Mouse (Mus musculus) cerebellum, adult 18-20 months (tissue): ENCODE data around the gene Trappc11.
A peak's percentile ranks its signal among the peaks of the same experiment; 100 is the strongest.

Source experiments
- DNase-seq, 2 experiments: peaks; one replicate each; pipeline ENCODE4 v3.0.0; 2021

Gene Trappc11

GRCm38 (mm10) chr8:47533344-47534125 is at the start of gene Trappc11, which contains the start of gene Rwdd4a:
TSS of gene Trappc11 (minus strand) at chr8:47533470.
TSS of gene Rwdd4a (plus strand) at chr8:47533664.
- DNase-seq: peak; percentile 94 to 98

DNA sequence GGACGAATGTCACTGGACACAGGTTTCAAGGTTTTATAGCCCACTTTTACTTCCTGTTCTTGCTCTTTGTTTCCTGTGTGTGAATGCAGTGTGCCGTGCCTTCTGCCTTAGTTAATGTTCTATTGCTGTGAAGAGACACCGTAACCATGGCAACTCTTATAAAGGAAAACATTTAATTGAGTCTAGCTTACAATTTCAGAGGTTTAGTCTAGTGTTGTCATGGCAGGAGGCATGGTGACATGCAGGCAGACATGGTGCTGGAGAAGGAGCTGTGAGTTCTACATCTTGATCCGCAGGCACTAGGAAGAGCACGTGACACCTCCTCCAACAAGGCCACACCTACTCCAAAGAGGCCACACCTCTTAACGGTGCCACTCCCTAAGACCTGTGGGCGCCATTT is 48.2 kb upstream of the Trappc11 start:
- DNase-seq: no peak

DNA sequence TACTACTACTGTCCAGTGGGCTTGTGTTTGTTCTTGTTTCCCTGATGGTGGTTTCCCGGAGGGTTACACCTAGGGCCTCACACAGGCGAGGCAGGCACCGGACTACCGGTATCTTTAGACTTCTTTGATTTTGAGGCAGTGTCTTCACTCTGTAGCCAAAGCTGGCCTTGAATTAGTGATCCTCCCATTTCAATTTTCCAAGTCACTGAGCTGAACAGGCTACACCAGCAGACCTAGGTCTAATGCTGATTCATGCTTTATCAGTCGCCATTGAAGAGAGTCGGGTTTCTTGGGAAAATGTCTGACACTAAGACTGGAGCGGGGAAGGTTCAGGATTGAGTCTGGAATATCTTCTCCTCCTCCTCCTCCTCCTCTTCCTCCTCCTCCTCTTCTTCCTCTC is 40.2 kb upstream of the Trappc11 start:
- DNase-seq: no peak

- no peak for DNase-seq
Observed at GRCm38 (mm10) chr8:47570161-47570560, 36.9 kb upstream of the Trappc11 start.

- DNase-seq: no peak
Observed at GRCm38 (mm10) chr8:47568098-47568497, 34.8 kb upstream of the Trappc11 start.

- DNase-seq: no peak
Observed at GRCm38 (mm10) chr8:47566551-47566950, 33.3 kb upstream of the Trappc11 start.

GRCm38 (mm10) chr8:47560801-47561200 is 27.5 kb upstream of the Trappc11 start:
- DNase-seq: no peak

DNA sequence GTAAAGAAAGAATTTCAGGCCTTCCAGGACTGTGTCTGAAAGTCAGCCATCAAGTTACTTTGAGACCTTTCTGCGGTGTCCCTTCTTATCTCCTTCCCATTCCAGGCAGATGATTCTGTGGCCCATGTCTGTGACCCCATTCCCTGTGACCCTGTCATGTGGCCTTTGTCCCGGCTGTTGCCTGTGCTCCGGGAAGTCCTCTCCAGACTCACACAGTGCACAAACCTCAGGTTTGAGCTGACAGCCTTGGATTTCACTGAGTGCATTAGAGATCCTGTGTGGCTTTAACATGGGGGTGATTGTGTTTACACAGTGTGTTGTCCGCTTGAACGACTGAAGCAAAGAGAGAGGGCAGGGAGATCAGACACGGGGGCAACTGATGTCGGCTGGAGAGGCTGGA is 25.0 kb upstream of the Trappc11 start:
- no peak for DNase-seq

DNA sequence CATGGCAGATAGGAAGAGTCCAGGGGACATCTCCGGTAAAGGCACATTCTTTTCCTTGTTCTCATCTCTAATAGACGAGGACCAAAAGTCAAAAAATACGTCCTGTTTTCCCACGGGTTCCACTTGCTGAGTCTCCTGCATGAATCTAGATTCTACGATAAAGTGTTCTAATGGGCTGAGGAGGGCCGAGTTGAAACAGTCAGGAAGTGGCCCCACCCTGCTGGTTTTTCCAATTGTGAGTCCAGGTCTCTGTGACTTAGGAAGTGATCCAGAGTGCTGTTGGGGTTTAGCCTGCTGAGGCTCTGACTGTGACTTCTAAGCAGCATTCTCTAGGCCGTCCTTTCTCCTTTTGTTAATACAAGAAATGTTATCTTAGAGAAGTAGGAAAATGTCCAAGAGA is 23.2 kb upstream of the Trappc11 start:
- DNase-seq: no peak

- no peak for DNase-seq
Observed at GRCm38 (mm10) chr8:47553613-47554012, 20.3 kb upstream of the Trappc11 start.

DNA sequence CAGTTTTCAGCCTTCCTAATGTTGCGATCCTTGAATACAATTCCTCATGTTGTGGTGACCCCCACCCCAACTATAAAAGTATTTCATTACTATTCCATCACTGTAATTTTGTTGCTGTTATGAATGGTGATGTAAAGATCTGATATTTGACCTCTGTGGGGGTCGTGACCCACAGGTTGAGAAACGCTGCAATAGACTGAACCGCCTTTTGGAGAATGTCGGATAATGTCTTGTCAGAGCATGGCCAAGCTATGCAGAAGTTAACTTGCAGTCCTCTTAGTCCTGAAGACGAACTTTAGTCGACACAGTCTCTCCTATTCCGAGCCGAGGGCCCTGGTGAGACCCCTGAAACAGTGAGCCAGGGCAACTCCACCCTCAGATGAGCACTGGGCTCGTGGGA is 13.8 kb upstream of the Trappc11 start:
- DNase-seq: no peak

- no peak for DNase-seq
Observed at GRCm38 (mm10) chr8:47544094-47544493, 10.8 kb upstream of the Trappc11 start.

- DNase-seq: no peak
Observed at GRCm38 (mm10) chr8:47542746-47543145, 9.5 kb upstream of the Trappc11 start.

- DNase-seq: no peak
Observed at GRCm38 (mm10) chr8:47538323-47538722, 5.1 kb upstream of the Trappc11 start.

GRCm38 (mm10) chr8:47528094-47528493 is 5.2 kb downstream of the Trappc11 start:
- DNase-seq: no peak

GRCm38 (mm10) chr8:47513601-47514000 is 19.7 kb downstream of the Trappc11 start:
- DNase-seq: no peak

DNA sequence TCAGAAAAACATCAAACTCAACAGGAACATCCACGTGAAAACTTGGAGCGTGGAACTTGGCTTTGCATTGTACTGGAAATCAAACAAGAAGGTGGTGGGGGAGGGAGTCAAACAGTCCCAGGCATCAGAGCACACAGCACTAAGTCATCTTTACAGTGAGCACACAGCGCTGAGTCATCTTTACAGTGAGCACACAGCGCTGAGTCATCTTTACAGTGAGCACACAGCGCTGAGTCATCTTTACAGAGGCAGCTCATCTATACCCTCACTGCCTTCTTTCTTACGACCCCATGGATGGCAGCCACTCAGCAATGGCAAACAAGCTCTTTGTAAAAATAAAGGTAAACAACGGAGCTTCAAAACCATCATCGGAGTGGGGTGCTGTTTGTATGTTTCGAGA is 22.3 kb downstream of the Trappc11 start:
- DNase-seq: no peak

DNA sequence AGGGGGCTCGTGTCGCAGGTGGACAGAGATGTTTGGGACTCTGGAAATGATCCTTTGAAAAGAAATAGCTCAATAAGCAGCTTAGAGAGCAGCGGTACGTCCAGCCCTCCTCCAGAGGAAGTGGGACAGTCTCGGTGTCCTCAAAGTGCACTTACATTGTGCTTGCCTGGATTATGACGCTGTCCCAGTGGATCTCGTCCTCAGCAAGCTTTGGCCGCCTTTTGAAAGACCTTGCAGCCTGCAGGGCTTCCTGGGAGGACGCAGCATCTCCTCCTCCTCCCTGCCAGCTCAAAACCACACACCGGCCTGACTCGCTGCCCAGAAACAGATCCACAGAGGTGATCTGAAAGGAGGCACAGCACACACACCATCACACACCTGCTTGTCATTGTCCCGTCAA is 27.8 kb downstream of the Trappc11 start:
- DNase-seq: no peak

GRCm38 (mm10) chr8:47502546-47502945 is 30.7 kb downstream of the Trappc11 start:
- DNase-seq: no peak

GRCm38 (mm10) chr8:47501994-47502393 is 31.3 kb downstream of the Trappc11 start:
- no peak for DNase-seq

GRCm38 (mm10) chr8:47495428-47495827 is 37.8 kb downstream of the Trappc11 start:
- no peak for DNase-seq

DNA sequence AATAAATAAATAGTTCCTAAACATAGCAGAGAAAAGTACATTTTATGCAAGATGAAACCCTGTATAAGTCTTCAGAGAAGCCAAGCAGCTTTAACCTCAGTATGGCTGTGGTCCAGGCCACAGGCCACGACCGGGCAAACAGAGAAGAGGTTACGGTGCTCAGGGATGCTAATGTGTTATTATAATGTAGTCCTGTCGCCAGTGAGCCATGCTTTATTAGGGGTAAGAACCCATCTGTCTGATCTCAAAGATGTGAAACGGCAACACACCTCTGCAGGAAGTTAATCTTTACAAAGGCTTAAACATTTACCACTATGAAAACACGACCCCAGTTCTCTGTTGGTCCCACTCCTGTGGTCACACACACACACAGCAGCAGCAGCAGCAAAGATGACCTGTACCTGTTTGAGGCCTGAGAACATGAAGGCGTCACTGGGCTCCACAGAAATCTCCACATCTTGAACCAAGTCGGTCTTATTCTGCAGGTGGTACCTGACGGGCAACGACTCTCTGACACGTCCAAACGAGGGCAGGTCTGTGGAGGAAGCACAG is 38.6 kb downstream of the Trappc11 start:
- DNase-seq: no peak

DNA sequence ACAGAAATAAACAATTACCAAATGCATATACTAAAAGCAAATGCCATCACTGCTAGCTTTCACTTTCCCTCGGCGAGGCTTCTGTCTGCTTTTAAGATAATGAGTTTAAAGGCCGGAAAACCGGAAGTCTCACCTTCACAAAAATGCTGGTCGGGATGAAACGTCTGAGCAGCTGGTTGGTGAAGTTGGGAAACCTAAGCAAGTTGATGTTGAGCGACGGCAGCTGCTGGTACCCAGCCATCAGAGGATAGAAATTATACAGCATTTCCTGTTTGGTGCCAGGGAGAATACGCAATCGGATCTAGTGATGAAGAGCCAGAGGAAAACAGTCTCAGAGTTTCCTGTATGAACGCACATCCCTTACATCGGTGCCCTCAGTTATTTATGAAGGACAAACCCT is 40.2 kb downstream of the Trappc11 start:
- no peak for DNase-seq

- DNase-seq: no peak
Observed at GRCm38 (mm10) chr8:47487231-47487630, 46.0 kb downstream of the Trappc11 start.
